Mouse (Mus musculus) stomach, postnatal 0 days (tissue): ENCODE data around the gene Zkscan3. TPM values are rescaled to one million over a fixed set of nuclear protein-coding genes. Genes with fewer than 3 reads are reported as not detected.

ENCODE experiments used
- ATAC-seq: fragments of 200-750 bp; cut with Nextera tagmentation; 2 replicates; pipeline ENCODE4 v1.8.0; 2017; ENCODE audit not compliant: low FRiP score, low TSS enrichment
- DNase-seq: peaks from one replicate; pipeline ENCODE4 v3.0.0-alpha.2; 2016; ENCODE audit warnings: low spot score
- H3K27ac ChIP-seq: fragments of 300-500 bp; sonication (generic); replicated peaks from 2 replicates; pipeline ENCODE4 v1.5.1; 2014; ENCODE audit warnings: mild to moderate bottlenecking, control low read depth
- H3K27me3 ChIP-seq: fragments of 300-500 bp; sonication (generic); 2 replicates; pipeline ENCODE4 v1.6.1; 2014; ENCODE audit warnings: low read length; ENCODE audit not compliant: control insufficient read depth, insufficient read depth
- H3K36me3 ChIP-seq: fragments of 300-500 bp; sonication (generic); 2 replicates; pipeline ENCODE4 v1.6.1; 2014; ENCODE audit warnings: low read length, mixed read lengths; ENCODE audit not compliant: control insufficient read depth, insufficient read depth
- H3K4me1 ChIP-seq: fragments of 300-500 bp; sonication (generic); replicated peaks from 2 replicates; pipeline ENCODE4 v1.6.1; 2014; ENCODE audit warnings: antibody characterized with exemption; ENCODE audit not compliant: control insufficient read depth, insufficient read depth
- H3K4me2 ChIP-seq: fragments of 300-500 bp; sonication (generic); replicated peaks from 2 replicates; pipeline ENCODE4 v1.6.1; 2014; ENCODE audit warnings: low read depth, mild to moderate bottlenecking, control low read depth, moderate library complexity
- H3K4me3 ChIP-seq: fragments of 300-500 bp; sonication (generic); 2 replicates; pipeline ENCODE4 v1.5.1; 2014; ENCODE audit warnings: low read depth, low read length, control low read depth
- H3K9ac ChIP-seq: fragments of 300-500 bp; sonication (generic); 2 replicates; pipeline ENCODE4 v1.6.1; 2014; ENCODE audit warnings: mild to moderate bottlenecking, low read length, control low read depth, mixed read lengths
- H3K9me3 ChIP-seq: fragments of 300-500 bp; sonication (generic); 2 replicates; pipeline ENCODE4 v1.6.1; 2016; ENCODE audit warnings: low read length; ENCODE audit not compliant: control insufficient read depth
- CTCF ChIP-seq: IDR thresholded peaks from 2 replicates; pipeline ENCODE4 v1.5.1; 2016; ENCODE audit warnings: antibody characterized with exemption, low read depth, mild to moderate bottlenecking, moderate library complexity
- EP300 ChIP-seq: optimal IDR thresholded peaks from 2 replicates; pipeline ENCODE3; 2016; ENCODE audit warnings: antibody characterized with exemption
- WGBS: fragments of 180-500 bp; shearing (Covaris S2); extraction: QIAGEN DNeasy Blood & Tissue Kit; methylation state at CpG from one replicate; pipeline ENCODE4 v1.1.7; 2014; 5-methylcytosine and 5-hydroxymethylcytosine counted together
- polyA plus RNA-seq: library from polyadenylated mRNA; unstranded; fragments of >200 nt; fragmentation: Nextera tagmentation; extraction: Ambion mirVana; gene quantifications from 2 replicates; pipeline ENCODE4 v1.2.1, GENCODE M21; 2015

Zkscan3 gene
- polyA plus RNA-seq, 1 experiment from 2014 or later, result 32.9 TPM

GRCm38 (mm10) chr13:21395211-21395610, 7.3 kb downstream of the Zkscan3 start:
- WGBS, result 91% methylated on average over 1 of the region's 1 CpGs

GRCm38 (mm10) chr13:21377773-21378172, 24.8 kb downstream of the Zkscan3 start:
- no peak for ATAC-seq
- TF ChIP-seq EP300, result no peak
- TF ChIP-seq CTCF, result no peak
- 79% methylated on average over 2 of the region's 2 CpGs for WGBS
- no peaks in the 10 kb centered on the region for H3K36me3 ChIP-seq
- no peak overlapping the region for H3K4me3 ChIP-seq
- H3K9me3 ChIP-seq, result no peaks in the 10 kb centered on the region
- no peak overlapping the region for H3K27ac ChIP-seq
- DNase-seq, result no peak
- H3K9ac ChIP-seq, result no peak overlapping the region
- no peaks in the 10 kb centered on the region for H3K27me3 ChIP-seq
- H3K4me2 ChIP-seq, result no peak overlapping the region
- H3K4me1 ChIP-seq, result no peaks in the 10 kb centered on the region

More at GRCm38 (mm10) chr13:21395211-21395610, 7.3 kb downstream of the Zkscan3 start:
- Histone ChIP-seq H3K9me3 (no peaks in the 10 kb centered on the region), H3K4me2 (no peak overlapping the region), H3K27me3 (no peaks in the 10 kb centered on the region), H3K27ac (no peak overlapping the region), H3K36me3 (peaks cover 39% of the 10 kb centered on the region), H3K4me3 (no peak overlapping the region), H3K9ac (no peak overlapping the region), H3K4me1 (no peaks in the 10 kb centered on the region)
- ATAC-seq (no peak), DNase-seq (no peak)
- no peak for TF ChIP-seq EP300

GRCm38 (mm10) chr13:21372700-21373099, 29.9 kb downstream of the Zkscan3 start:
- H3K27me3 ChIP-seq, result no peaks in the 10 kb centered on the region
- H3K36me3 ChIP-seq, result peaks cover 3% of the 10 kb centered on the region; the same call in 1 of the 2 replicates
- H3K4me2 ChIP-seq, result no peak overlapping the region
- TF ChIP-seq CTCF (no peak), EP300 (no peak)
- ATAC-seq, result no peak
- H3K9me3 ChIP-seq, result no peaks in the 10 kb centered on the region
- no peak for DNase-seq
- H3K4me1 ChIP-seq, result no peaks in the 10 kb centered on the region
- H3K9ac ChIP-seq, result no peak overlapping the region
- no peak overlapping the region for H3K27ac ChIP-seq
- 91% methylated on average over 2 of the region's 2 CpGs for WGBS
- no peak overlapping the region for H3K4me3 ChIP-seq

GRCm38 (mm10) chr13:21366635-21367034, 35.9 kb downstream of the Zkscan3 start:
- H3K27ac ChIP-seq, result no peak overlapping the region
- H3K4me1 ChIP-seq, result peaks cover 10% of the 10 kb centered on the region; the same call in 1 of the 2 replicates
- no peak overlapping the region for H3K4me3 ChIP-seq
- no peaks in the 10 kb centered on the region for H3K27me3 ChIP-seq
- TF ChIP-seq EP300, result no peak
- TF ChIP-seq CTCF, result no peak
- DNase-seq, result no peak
- no peak overlapping the region for H3K9ac ChIP-seq
- H3K36me3 ChIP-seq, result peaks cover 3% of the 10 kb centered on the region; the same call in 1 of the 2 replicates
- ATAC-seq, result no peak
- no peak overlapping the region for H3K4me2 ChIP-seq
- 76% methylated on average over 6 of the region's 6 CpGs for WGBS
- no peaks in the 10 kb centered on the region for H3K9me3 ChIP-seq

- Histone ChIP-seq H3K9me3 (no peaks in the 10 kb centered on the region), H3K36me3 (no peaks in the 10 kb centered on the region), H3K27me3 (no peaks in the 10 kb centered on the region), H3K4me2 (peak overlapping the region; percentile 68), H3K27ac (no peak overlapping the region), H3K4me1 (peaks cover 10% of the 10 kb centered on the region; the same call in 1 of the 2 replicates), H3K9ac (peak overlapping the region; percentile 35; the same call in 1 of the 2 replicates), H3K4me3 (peak overlapping the region; percentile 75)
- peak; percentile 30; the same call in 1 of the 2 replicates for TF ChIP-seq CTCF
- no peak for TF ChIP-seq EP300
- ATAC-seq, result 0 out of 2 replicates have a peak, but pooled peaks have one; percentile 25
- DNase-seq, result peak; percentile 25
- WGBS, result 69% methylated on average over 12 of the region's 12 CpGs
These were observed 38.8 kb downstream of the Zkscan3 start for GRCm38 (mm10) chr13:21363719-21364118.

GRCm38 (mm10) chr13:21362621-21363248, 39.8 kb downstream of the Zkscan3 start, which contains the start of gene Zscan12:
Zscan12 (plus strand) TSS chr13:21362820.
- peak within 1 kb of the TSS; percentile 68 for H3K4me2 ChIP-seq
- H3K4me1 ChIP-seq, result peaks cover 10% of the 10 kb centered on the region; the same call in 1 of the 2 replicates
- peak within 1 kb of the TSS; percentile 83 for H3K27ac ChIP-seq
- peak within 1 kb of the TSS; percentile 82 for H3K9ac ChIP-seq
- DNase-seq (peak; percentile 93), ATAC-seq (peak; percentile 99)
- H3K4me3 ChIP-seq, result peak within 1 kb of the TSS; percentile 75
- no peaks in the 10 kb centered on the region for H3K9me3 ChIP-seq
- H3K27me3 ChIP-seq, result no peaks in the 10 kb centered on the region
- TF ChIP-seq EP300 (no peak), CTCF (no peak)
- H3K36me3 ChIP-seq, result no peaks in the 10 kb centered on the region
- WGBS, result under 1% methylated on average over 29 of the region's 29 CpGs
